Mouse (Mus musculus): ENCODE measurements at regions not wholly inside any gene's neighbourhood (a gene's known extent, or its start where the extent isn't known, plus 50 kb on each side); places are given as distances from the start of the nearest gene placed in this dataset.

- TF ChIP-seq CTCF (IDR thresholded peaks at IDR 0.05; ENCODE audit: low read depth), result no peak
- TF ChIP-seq EP300 (IDR thresholded peaks at IDR 0.05; ENCODE audit: low read depth), result no peak
- H3K4me3 ChIP-seq (ENCODE audit: insufficient read depth in 1 of 2, low read depth in 2 of 2, low read length in 2 of 2), result no peak overlapping the region
- ATAC-seq (ENCODE audit: insufficient read depth), result no peak
These were observed 349.4 kb downstream of the Chl1 start for GRCm38 (mm10) chr6:103859787-103860186.

DNA sequence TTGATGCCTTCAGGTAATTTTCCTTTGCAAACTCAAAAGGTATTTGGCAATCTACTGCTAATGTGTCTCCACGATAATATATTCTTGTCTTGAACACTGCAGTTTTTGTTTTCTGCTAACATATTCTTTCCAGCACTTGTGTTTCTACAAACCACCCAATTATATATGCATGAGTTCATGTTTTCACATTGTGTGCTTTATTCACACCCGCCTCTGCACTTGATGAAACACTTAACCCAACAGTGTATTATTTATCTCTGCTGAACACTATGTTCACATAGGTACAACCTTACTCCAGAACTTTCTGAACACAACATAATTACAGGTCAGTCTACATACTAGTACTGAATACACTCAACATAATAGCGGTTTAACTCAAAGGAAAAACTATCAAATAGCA lies 383.1 kb downstream of the Chl1 start:
- Histone ChIP-seq H3K27me3 (ENCODE audit: control insufficient read depth, insufficient read depth, low read length) (no peaks in the 10 kb centered on the region), H3K4me2 (ENCODE audit: low read depth) (no peak overlapping the region), H3K4me3 (ENCODE audit: insufficient read depth in 1 of 2, low read depth in 2 of 2, low read length in 2 of 2) (no peak overlapping the region), H3K27ac (no peak overlapping the region), H3K4me1 (replicated peaks; ENCODE audit: control insufficient read depth in 2 of 2, insufficient read depth in 2 of 2, low read length in 1 of 2) (no peaks in the 10 kb centered on the region), H3K9ac (replicated peaks) (no peak overlapping the region), H3K9me3 (ENCODE audit: control insufficient read depth, low read length) (no peaks in the 10 kb centered on the region), H3K36me3 (replicated peaks; ENCODE audit: control insufficient read depth, insufficient read depth, low read depth) (no peaks in the 10 kb centered on the region)
- WGBS (ENCODE audit: insufficient replicate concordance), result 58% methylated on average over 3 of the region's 3 CpGs
- DNase-seq (ENCODE audit: low read depth in 3 of 3, low spot score in 3 of 3) (no peak), ATAC-seq (ENCODE audit: insufficient read depth) (no peak)
- TF ChIP-seq CTCF (IDR thresholded peaks at IDR 0.05; ENCODE audit: low read depth), result no peak
- no peak for TF ChIP-seq EP300 (IDR thresholded peaks at IDR 0.05; ENCODE audit: low read depth)

More at GRCm38 (mm10) chr6:103859787-103860186, 349.4 kb downstream of the Chl1 start:
- H3K4me2 ChIP-seq (ENCODE audit: low read depth), result no peak overlapping the region
- H3K9ac ChIP-seq (replicated peaks), result no peak overlapping the region
- H3K9me3 ChIP-seq (ENCODE audit: control insufficient read depth, low read length), result no peaks in the 10 kb centered on the region
- no peaks in the 10 kb centered on the region for H3K27me3 ChIP-seq (ENCODE audit: control insufficient read depth, insufficient read depth, low read length)
- no peaks in the 10 kb centered on the region for H3K4me1 ChIP-seq (replicated peaks; ENCODE audit: control insufficient read depth in 2 of 2, insufficient read depth in 2 of 2, low read length in 1 of 2)
- DNase-seq (ENCODE audit: low read depth in 3 of 3, low spot score in 3 of 3), result no peak
- H3K36me3 ChIP-seq (replicated peaks; ENCODE audit: control insufficient read depth, insufficient read depth, low read depth), result no peaks in the 10 kb centered on the region
- H3K27ac ChIP-seq, result no peak overlapping the region

DNA sequence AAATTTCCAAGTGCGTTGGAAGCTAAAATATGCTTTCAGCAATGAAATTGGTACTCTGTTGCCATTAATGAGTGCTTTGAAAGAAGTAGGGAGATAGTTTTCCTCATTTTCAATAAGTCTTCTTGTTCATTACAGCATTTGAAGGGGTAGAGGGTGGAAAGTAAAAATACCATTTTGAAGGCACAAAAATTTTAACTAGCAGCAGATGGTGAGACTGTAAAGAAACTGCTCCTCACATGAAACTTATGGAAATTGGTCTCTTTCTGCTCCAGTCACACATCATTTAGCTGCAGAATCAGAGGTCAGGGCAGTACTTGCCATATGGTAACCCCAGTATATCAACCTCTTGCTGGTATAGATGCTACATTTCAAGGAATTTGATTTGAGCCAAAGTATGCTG lies 414.1 kb downstream of the Chl1 start:
- H3K27ac ChIP-seq, result no peak overlapping the region
- 52% methylated on average over 1 of the region's 1 CpGs for WGBS (ENCODE audit: insufficient replicate concordance)
- H3K9ac ChIP-seq (replicated peaks), result no peak overlapping the region
- H3K4me3 ChIP-seq (ENCODE audit: insufficient read depth in 1 of 2, low read depth in 2 of 2, low read length in 2 of 2), result no peak overlapping the region
- H3K36me3 ChIP-seq (replicated peaks; ENCODE audit: control insufficient read depth, insufficient read depth, low read depth), result no peaks in the 10 kb centered on the region
- H3K4me2 ChIP-seq (ENCODE audit: low read depth), result no peak overlapping the region
- no peaks in the 10 kb centered on the region for H3K9me3 ChIP-seq (ENCODE audit: control insufficient read depth, low read length)
- TF ChIP-seq CTCF (IDR thresholded peaks at IDR 0.05; ENCODE audit: low read depth) (no peak), EP300 (IDR thresholded peaks at IDR 0.05; ENCODE audit: low read depth) (no peak)
- ATAC-seq (ENCODE audit: insufficient read depth), result no peak
- H3K4me1 ChIP-seq (replicated peaks; ENCODE audit: control insufficient read depth in 2 of 2, insufficient read depth in 2 of 2, low read length in 1 of 2), result no peaks in the 10 kb centered on the region
- H3K27me3 ChIP-seq (ENCODE audit: control insufficient read depth, insufficient read depth, low read length), result no peaks in the 10 kb centered on the region
- no peak for DNase-seq (ENCODE audit: low read depth in 3 of 3, low spot score in 3 of 3)

DNA sequence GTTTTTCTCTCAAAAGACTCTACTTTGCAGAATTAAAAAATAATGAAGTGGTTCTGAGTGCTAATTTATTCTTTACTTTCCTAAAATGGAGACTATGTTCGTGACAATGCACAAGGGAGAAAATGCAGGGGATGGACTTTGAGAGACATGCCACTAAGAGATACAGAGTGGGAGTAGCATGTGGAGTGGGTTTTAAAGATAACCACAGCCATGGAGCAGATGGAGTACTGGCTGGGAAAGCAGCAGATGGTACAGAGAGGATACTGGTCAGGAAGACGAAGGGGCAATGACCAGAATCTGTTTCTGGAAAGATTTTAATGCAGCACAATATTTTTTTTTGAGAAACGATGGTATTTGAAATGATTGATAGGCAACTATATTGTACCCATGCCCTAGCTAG lies 416.7 kb downstream of the Chl1 start:
- Histone ChIP-seq H3K27ac (no peak overlapping the region), H3K9me3 (ENCODE audit: control insufficient read depth, low read length) (no peaks in the 10 kb centered on the region), H3K9ac (replicated peaks) (no peak overlapping the region), H3K4me1 (replicated peaks; ENCODE audit: control insufficient read depth in 2 of 2, insufficient read depth in 2 of 2, low read length in 1 of 2) (no peaks in the 10 kb centered on the region), H3K4me3 (ENCODE audit: insufficient read depth in 1 of 2, low read depth in 2 of 2, low read length in 2 of 2) (no peak overlapping the region), H3K4me2 (ENCODE audit: low read depth) (no peak overlapping the region), H3K36me3 (replicated peaks; ENCODE audit: control insufficient read depth, insufficient read depth, low read depth) (no peaks in the 10 kb centered on the region), H3K27me3 (ENCODE audit: control insufficient read depth, insufficient read depth, low read length) (no peaks in the 10 kb centered on the region)
- DNase-seq (ENCODE audit: low read depth in 3 of 3, low spot score in 3 of 3), result no peak
- WGBS (ENCODE audit: insufficient replicate concordance), result 53% methylated on average over 3 of the region's 3 CpGs
- ATAC-seq (ENCODE audit: insufficient read depth), result no peak
- TF ChIP-seq CTCF (IDR thresholded peaks at IDR 0.05; ENCODE audit: low read depth) (no peak), EP300 (IDR thresholded peaks at IDR 0.05; ENCODE audit: low read depth) (no peak)

DNA sequence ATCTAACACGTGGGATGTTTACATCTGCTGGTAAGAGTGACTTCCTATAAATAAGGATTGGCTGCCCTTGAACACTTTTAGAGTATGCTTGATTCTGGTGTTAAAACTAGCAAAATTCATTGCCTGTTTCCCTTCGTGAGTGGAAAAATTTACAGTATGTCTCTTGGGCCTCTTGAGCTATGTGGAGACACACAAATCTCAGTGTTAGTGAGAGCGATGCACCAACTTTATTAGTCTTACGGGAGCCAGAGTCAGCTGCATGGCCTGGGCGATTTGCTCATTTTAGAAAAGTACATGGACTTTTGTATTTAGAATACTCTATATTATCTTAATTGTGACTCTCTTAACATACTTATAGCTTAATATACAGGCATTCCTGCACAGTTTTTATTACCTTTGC lies 430.0 kb downstream of the Chl1 start:
- no peak for ATAC-seq (ENCODE audit: insufficient read depth)
- no peaks in the 10 kb centered on the region for H3K36me3 ChIP-seq (replicated peaks; ENCODE audit: control insufficient read depth, insufficient read depth, low read depth)
- no peak for TF ChIP-seq EP300 (IDR thresholded peaks at IDR 0.05; ENCODE audit: low read depth)
- no peak for TF ChIP-seq CTCF (IDR thresholded peaks at IDR 0.05; ENCODE audit: low read depth)
- H3K27me3 ChIP-seq (ENCODE audit: control insufficient read depth, insufficient read depth, low read length), result no peaks in the 10 kb centered on the region
- no peaks in the 10 kb centered on the region for H3K4me1 ChIP-seq (replicated peaks; ENCODE audit: control insufficient read depth in 2 of 2, insufficient read depth in 2 of 2, low read length in 1 of 2)
- DNase-seq (ENCODE audit: low read depth in 3 of 3, low spot score in 3 of 3), result no peak
- H3K4me3 ChIP-seq (ENCODE audit: insufficient read depth in 1 of 2, low read depth in 2 of 2, low read length in 2 of 2), result no peak overlapping the region
- no peak overlapping the region for H3K27ac ChIP-seq
- 55% methylated on average over 5 of the region's 5 CpGs for WGBS (ENCODE audit: insufficient replicate concordance)
- H3K9me3 ChIP-seq (ENCODE audit: control insufficient read depth, low read length), result no peaks in the 10 kb centered on the region
- H3K4me2 ChIP-seq (ENCODE audit: low read depth), result no peak overlapping the region
- H3K9ac ChIP-seq (replicated peaks), result no peak overlapping the region

DNA sequence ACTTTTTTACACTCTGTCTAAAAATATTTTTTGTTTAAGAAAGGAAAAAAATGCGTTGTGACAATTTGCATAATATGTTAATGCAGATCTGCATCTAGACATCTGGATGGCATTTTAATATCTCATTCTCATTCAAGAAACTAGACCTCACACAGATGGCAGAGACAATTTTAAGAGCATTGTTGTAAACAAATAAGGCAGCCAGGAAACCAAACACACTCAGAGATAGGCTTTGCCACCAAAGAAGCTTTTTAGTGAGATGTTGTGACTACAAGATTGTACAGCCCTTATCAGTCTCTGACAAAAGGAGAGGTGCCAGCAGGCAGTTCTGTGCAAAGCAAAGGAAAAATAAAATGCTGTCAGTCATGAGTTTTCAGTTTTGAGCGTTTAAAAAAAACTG lies 434.0 kb downstream of the Chl1 start:
- H3K27ac ChIP-seq, result no peak overlapping the region
- DNase-seq (ENCODE audit: low read depth in 3 of 3, low spot score in 3 of 3), result no peak
- no peaks in the 10 kb centered on the region for H3K36me3 ChIP-seq (replicated peaks; ENCODE audit: control insufficient read depth, insufficient read depth, low read depth)
- H3K9ac ChIP-seq (replicated peaks), result no peak overlapping the region
- no peak for ATAC-seq (ENCODE audit: insufficient read depth)
- H3K4me2 ChIP-seq (ENCODE audit: low read depth), result no peak overlapping the region
- no peaks in the 10 kb centered on the region for H3K9me3 ChIP-seq (ENCODE audit: control insufficient read depth, low read length)
- 28% methylated on average over 2 of the region's 2 CpGs for WGBS (ENCODE audit: insufficient replicate concordance)
- no peak for TF ChIP-seq CTCF (IDR thresholded peaks at IDR 0.05; ENCODE audit: low read depth)
- no peak for TF ChIP-seq EP300 (IDR thresholded peaks at IDR 0.05; ENCODE audit: low read depth)
- H3K4me3 ChIP-seq (ENCODE audit: insufficient read depth in 1 of 2, low read depth in 2 of 2, low read length in 2 of 2), result no peak overlapping the region
- H3K4me1 ChIP-seq (replicated peaks; ENCODE audit: control insufficient read depth in 2 of 2, insufficient read depth in 2 of 2, low read length in 1 of 2), result no peaks in the 10 kb centered on the region
- H3K27me3 ChIP-seq (ENCODE audit: control insufficient read depth, insufficient read depth, low read length), result no peaks in the 10 kb centered on the region

Measured in liver, embryonic 14.5 days (tissue).